ENCODE assay signal across 30 mouse cellular contexts in the genomic region with DNA sequence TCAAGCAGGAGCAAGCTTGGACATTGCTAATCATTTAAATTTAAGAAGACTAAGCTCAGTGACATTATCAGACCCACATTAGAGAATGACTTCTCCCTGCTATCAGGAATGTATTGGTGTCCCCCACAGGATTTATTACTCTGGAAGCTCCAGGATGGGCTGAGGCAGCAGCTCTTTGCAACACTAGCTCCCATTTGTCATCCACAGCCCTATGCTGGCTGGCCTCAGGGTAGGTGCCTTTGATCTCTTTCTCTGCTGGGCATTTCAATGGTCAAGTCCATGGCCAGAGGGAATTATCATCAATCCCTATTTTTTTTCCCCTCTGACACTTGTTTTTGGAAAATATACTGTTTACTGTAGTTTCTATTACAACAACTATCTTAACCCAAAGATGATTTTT.
DNase-seq lines count a peak whose midpoint lies in the region; ATAC-seq and TF ChIP-seq lines count a peak whose summit lies in the region.
"Had no signal": no experiment of that assay in that cellular context is flagged by ENCODE, and none has a peak within 500 bp of the region (broad histone marks: within the 10 kb centered on the region; RNA-seq: fewer than 3 reads in every experiment).

No protein-coding gene starts in this region.

- no peaks in the 10 kb centered on the region for H3K4me1 ChIP-seq in lung, postnatal 0 days (ENCODE audit: insufficient read depth, low read depth, low read length)
- H3K4me1 ChIP-seq: embryonic facial prominence, embryonic 10.5 days; embryonic facial prominence, embryonic 13.5 days; forebrain, embryonic 12.5 days; forebrain, embryonic 15.5 days; heart, embryonic 12.5 days; heart, embryonic 15.5 days; hindbrain, embryonic 13.5 days; intestine, embryonic 15.5 days had no signal

- no peak overlapping the region for H3K9ac ChIP-seq in lung, postnatal 0 days (replicated peaks; ENCODE audit: low read depth)
- H3K9ac ChIP-seq: embryonic facial prominence, embryonic 13.5 days; forebrain, embryonic 12.5 days; forebrain, embryonic 15.5 days; heart, embryonic 12.5 days; heart, embryonic 15.5 days; hindbrain, embryonic 13.5 days; intestine, embryonic 15.5 days had no signal

- no peak overlapping the region for H3K27ac ChIP-seq in lung, postnatal 0 days (ENCODE audit: low read length)
- H3K27ac ChIP-seq: embryonic facial prominence, embryonic 10.5 days; embryonic facial prominence, embryonic 13.5 days; forebrain, embryonic 12.5 days; forebrain, embryonic 15.5 days; heart, embryonic 15.5 days; hindbrain, embryonic 10.5 days; hindbrain, embryonic 13.5 days; intestine, embryonic 15.5 days had no signal

- ATAC-seq in lung, postnatal 0 days, result no peak
- ATAC-seq: forebrain, embryonic 15.5 days; hindbrain, embryonic 16.5 days; intestine, embryonic 15.5 days; Patski had no signal

- no peak overlapping the region for H3K4me2 ChIP-seq in lung, postnatal 0 days (replicated peaks; ENCODE audit: low read depth, low read length)
- H3K4me2 ChIP-seq: embryonic facial prominence, embryonic 13.5 days; forebrain, embryonic 12.5 days; forebrain, embryonic 15.5 days; heart, embryonic 12.5 days; heart, embryonic 15.5 days; hindbrain, embryonic 13.5 days; intestine, embryonic 15.5 days had no signal

- no peaks in the 10 kb centered on the region for H3K27me3 ChIP-seq in lung, postnatal 0 days (replicated peaks; ENCODE audit: insufficient read depth, low read length)
- H3K27me3 ChIP-seq: CH12.LX; embryonic facial prominence, embryonic 13.5 days; forebrain, embryonic 12.5 days; forebrain, embryonic 15.5 days; heart, embryonic 12.5 days; heart, embryonic 15.5 days; hindbrain, embryonic 13.5 days; intestine, embryonic 15.5 days had no signal

- H3K4me3 ChIP-seq in lung, postnatal 0 days (ENCODE audit: low read depth, low read length), result no peak overlapping the region
- H3K4me3 ChIP-seq: embryonic facial prominence, embryonic 10.5 days; embryonic facial prominence, embryonic 13.5 days; erythroblast, embryonic 14.5 days; forebrain, embryonic 12.5 days; forebrain, embryonic 15.5 days; heart, embryonic 12.5 days; heart, embryonic 15.5 days; hindbrain, embryonic 10.5 days; hindbrain, embryonic 13.5 days; intestine, embryonic 15.5 days had no signal

- no peak for TF ChIP-seq EP300 in lung, postnatal 0 days (IDR thresholded peaks at IDR 0.05)

- DNase-seq in adrenal gland, adult (ENCODE audit: inconsistent age in 2 of 2, low spot score in 1 of 2), result peak; percentile 21 to 86
- DNase-seq in adrenal gland, adult 8-10 months, result peak; percentile 74
- DNase-seq in adrenal gland, postnatal 25 days, result peak; percentile 6
- no peak for DNase-seq in lung, postnatal 0 days (ENCODE audit: low spot score)
- DNase-seq in right cerebral cortex, postnatal 25 days, result no peak
- DNase-seq in layer of hippocampus, postnatal 10 days (ENCODE audit: low spot score in 2 of 2), result no peak
- DNase-seq: B cell, adult 2 months; cerebellum, adult 11-12 months; cerebellum, adult 8-10 months; cerebellum, postnatal 10 days; cerebellum, postnatal 36 days; embryo, embryonic 11 days; gastrocnemius, postnatal 25 days; heart, adult 18-20 months; heart, postnatal 10 days; heart, postnatal 36 days had no signal

- no peaks in the 10 kb centered on the region for H3K36me3 ChIP-seq in lung, postnatal 0 days (ENCODE audit: insufficient read depth, low read length)
- H3K36me3 ChIP-seq: embryonic facial prominence, embryonic 10.5 days; embryonic facial prominence, embryonic 13.5 days; forebrain, embryonic 12.5 days; forebrain, embryonic 15.5 days; G1E; heart, embryonic 12.5 days; heart, embryonic 15.5 days; hindbrain, embryonic 10.5 days; hindbrain, embryonic 13.5 days; intestine, embryonic 15.5 days had no signal

- no peak for TF ChIP-seq CTCF in lung, postnatal 0 days (IDR thresholded peaks at IDR 0.05)

- H3K9me3 ChIP-seq in lung, postnatal 0 days (ENCODE audit: low read length), result no peaks in the 10 kb centered on the region
- H3K9me3 ChIP-seq: embryonic facial prominence, embryonic 10.5 days; embryonic facial prominence, embryonic 13.5 days; forebrain, embryonic 12.5 days; forebrain, embryonic 15.5 days; G1E; heart, embryonic 12.5 days; heart, embryonic 15.5 days; hindbrain, embryonic 10.5 days; hindbrain, embryonic 13.5 days; intestine, embryonic 15.5 days had no signal

Comparison
In these comparisons a context has a peak if more than half of its experiments do, and no peak if none do; other contexts are left out.
1. DNase-seq: peak in adrenal gland, adult (2 of 2), adrenal gland, adult 8-10 months (single experiment) and adrenal gland, postnatal 25 days (single experiment); none in lung, postnatal 0 days (single experiment), right cerebral cortex, postnatal 25 days (single experiment) and layer of hippocampus, postnatal 10 days (0 of 2).